Mouse (Mus musculus) adipocyte (in vitro differentiated cells): Measurements from ENCODE around the gene Gars.

ENCODE experiments used
- DNase-seq: peaks from one replicate; pipeline ENCODE4 v3.0.0-alpha.2; 2016; ENCODE audit warnings: low spot score

Gars gene

DNA sequence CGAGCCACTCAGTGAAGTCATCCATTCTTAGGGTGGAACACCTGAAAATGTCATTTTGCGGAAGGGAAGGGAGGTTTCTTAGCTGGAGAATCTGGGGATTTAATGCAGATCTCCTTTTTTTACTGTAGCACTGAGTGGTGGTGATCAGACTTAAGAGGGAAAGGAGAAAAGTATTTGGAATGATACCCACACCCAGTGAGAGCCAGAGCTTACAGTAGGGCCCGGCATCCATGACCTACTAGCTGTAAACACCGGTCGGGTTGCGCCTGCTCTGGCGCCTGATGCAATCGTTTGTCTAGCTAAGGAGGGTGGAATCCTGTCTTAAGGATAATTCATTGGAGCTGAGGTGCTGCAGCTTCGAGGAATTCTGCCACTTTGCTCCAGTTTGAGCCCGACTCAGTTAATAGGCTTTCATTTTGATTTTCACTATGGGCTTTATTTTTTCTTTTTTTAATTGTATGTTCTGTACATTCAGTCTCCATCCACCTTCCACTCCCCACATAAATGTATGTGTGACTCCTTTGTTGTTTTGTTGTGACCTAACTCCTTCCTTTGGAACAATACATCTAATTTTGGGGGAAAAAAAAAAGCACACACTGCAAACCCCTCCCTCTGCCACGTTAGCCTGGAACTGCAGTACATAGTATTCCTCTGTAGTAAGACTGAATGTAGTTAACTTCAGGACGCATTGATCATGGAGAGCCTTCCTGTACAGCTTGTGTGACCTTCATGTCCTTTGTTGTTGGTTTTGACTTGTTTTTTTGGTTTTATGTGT lies 1.1 kb downstream of the Gars start:
- DNase-seq = peak; percentile 75

DNA sequence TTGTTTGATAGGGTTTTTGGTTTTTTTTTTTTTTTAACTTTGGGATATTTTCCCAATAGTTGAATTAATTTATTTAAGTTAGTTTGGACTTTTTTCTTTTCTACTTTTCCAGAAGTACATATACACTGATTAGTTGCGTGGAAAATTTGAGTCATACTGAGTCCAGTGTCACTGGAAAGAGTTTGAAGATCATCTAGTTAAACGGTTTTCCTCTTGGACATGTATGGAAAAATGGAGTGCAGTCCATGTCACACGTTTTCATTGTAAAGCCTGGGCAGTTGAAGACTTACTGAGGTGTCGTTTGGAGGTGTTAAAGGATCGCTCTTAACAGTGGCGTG lies 1.6 kb downstream of the Gars start:
- DNase-seq = no peak

- DNase-seq = no peak
These were observed 2.2 kb downstream of the Gars start for GRCm38 (mm10) chr6:55040031-55040430.

DNA sequence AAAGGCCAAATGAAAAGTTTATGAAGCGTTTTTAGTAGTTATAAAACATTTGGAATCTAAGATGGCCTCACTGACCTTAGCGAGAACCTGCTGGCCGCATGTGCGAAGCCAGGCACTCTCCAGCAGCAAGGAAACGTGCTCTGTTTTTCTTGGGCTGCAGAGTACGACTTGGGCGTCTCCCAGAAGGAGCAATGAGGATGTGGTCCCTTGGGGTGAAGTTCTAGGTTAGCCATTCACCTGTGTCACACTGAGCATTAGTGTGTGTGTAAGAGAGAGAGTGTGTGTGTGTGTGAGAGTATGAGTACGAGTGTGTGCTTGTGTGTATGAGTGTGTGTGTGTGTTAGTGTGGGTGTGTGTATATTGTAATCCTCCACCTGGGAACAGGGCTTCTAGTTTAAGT lies 5.4 kb downstream of the Gars start:
- no peak for DNase-seq

DNA sequence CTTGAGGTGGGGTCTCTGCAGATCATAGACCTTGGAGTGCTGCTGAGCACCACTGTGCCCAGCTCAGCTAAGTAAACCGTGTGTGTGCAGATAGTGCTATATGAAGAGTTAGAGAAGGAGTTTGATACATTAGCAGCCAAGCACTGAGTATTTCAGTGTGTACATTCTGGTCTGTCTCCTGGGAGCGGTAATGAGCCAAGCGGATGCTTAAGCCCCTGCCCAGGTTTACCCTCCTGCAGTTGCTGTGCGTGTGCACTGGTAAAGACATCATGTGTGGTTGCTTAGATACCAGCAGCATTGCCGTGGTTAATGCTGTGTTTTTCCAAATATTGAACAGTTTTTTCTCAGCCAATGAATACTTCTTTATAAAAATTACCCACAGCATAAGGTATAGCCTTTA lies 6.7 kb downstream of the Gars start:
- no peak for DNase-seq

- DNase-seq = no peak
These were observed 7.5 kb downstream of the Gars start for GRCm38 (mm10) chr6:55045326-55045725.

- DNase-seq = peak; percentile 71
These were observed 11.4 kb downstream of the Gars start for GRCm38 (mm10) chr6:55049186-55049585.

DNA sequence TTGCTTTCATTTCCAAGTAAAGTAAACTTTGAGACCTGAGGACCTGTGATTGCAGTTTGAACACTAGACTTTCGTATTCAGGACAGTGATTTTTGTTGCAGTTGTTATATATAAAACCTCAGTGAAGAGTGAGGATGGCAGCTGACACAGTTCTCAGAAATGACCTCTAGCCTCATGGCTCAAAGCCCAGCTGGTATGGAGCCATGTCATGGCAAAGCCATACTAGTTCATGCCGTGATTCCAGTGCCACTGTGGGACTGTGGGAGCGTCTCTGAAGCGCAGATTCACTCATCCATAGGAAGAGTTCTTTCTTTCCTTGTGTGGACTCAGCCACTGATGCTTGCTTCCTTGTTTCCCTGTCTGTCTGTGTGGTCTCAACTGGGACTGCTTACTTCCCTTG lies 16.7 kb downstream of the Gars start:
- DNase-seq = peak; percentile 86

GRCm38 (mm10) chr6:55057427-55057826 lies 19.6 kb downstream of the Gars start:
- no peak for DNase-seq

DNA sequence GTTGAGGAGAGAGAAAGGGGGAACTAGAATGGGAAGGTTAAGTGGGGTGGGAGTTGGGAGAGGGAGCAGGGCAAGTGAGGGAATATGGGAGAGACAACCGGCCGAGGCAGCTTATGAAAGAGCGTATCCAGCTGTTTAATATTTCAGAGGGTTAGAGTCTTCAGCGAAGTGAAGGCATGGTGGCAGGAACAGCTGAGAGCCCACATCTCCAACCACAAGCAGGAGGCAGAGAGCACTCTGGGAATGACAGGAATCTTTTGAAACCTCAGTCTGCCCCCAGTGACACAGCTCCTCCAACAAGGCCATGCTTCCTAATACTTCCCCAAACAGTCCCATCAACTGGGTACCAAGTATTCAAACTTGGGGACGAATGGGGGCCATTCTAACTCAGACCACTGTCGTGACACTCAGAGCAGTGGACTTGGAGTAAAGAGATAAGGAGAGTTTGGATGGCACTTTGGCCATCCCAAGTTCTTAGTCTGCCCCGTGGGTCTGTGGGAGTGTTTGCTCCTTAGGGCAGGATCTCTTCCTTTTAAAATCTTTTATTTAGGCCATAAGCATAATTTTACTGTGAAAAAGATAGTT lies 22.5 kb downstream of the Gars start:
- DNase-seq = no peak

DNA sequence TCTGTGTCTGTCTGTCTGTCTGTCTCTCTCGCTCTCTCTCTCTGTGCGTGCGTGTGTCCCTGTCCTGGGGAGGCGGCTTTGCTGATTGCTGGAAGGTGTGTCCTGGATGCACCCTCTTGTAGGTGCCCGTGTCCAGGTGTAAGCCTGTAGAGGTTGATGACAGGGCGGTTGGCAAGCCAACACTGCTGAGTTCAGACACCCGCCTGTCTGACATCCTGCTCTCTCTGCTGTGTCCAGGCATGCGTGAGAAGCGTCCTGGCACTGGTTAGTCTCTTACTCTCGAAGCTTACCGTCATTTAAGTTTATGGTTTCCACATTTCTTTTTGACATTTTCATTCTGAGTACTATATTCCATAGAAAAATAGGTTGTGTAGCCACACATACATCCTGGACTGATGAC lies 23.5 kb downstream of the Gars start:
- no peak for DNase-seq

DNA sequence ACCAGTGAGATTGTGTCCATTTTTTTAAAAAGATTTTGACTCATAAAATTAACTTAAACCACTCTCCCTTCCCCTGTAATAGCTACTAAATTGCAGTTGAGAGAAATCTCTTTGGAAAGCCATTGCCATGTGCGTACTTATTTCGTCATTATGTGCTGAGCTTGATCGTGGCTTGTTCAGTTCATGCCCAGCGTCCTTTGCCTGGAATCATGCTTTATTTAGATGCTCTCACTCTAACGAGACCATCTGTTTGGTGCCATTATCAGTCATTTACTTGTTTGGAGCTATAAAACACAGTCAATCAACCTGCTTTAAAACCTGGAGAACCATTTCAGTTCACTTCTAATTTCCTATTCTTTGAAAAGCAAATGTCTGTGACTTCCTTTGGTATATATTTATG lies 24.4 kb downstream of the Gars start:
- no peak for DNase-seq

DNA sequence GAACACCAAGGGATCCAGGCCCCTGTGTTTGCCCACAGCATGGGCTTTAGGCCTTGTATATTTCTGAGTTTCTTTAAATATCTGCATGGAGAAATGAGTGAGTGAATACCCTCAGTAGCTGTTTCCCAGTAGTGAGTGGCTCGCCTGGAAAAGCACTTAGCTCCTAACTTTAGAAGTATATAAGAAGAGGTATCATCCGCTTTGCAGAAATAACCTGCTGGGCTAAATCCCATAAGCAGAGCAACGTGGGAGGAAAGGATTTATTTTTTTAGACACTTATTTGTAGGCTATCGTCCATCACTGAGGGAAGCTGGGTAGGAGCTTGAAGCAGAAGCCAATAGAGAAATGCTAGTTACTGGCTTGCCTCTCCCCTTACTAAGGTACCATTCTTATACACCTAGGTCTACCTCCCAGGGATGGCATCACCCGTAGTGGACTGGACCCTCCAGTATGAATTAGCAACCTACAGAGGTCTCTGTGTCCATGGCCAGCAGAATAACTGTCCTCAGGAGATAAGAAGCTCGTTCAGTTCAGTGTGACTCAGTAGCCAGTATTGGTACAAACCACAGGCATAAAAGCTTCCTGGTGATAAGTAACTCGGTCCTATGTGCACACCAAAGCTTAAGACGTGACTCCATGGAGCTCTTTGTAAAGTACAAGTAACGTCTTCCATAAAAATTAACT lies 26.1 kb downstream of the Gars start:
- no peak for DNase-seq

DNA sequence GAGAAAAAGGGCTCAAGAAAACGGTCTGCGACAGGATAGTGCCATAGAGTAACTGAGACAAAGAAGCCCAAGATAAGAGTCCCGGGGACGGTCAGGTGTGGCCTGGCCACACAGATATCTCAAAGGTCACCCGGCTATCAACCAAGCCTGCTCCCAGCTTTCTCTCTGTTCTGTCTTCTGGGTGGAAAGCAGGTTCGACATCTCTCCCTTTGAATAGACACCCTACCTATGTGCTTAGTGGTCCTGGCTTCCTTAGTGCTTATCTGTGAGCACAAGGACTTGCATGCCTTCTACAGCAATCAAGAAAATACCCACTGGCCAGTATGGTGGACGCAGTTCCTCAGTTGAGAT lies 26.6 kb downstream of the Gars start:
- DNase-seq = no peak

GRCm38 (mm10) chr6:55065903-55066302 lies 28.1 kb downstream of the Gars start:
- no peak for DNase-seq

DNA sequence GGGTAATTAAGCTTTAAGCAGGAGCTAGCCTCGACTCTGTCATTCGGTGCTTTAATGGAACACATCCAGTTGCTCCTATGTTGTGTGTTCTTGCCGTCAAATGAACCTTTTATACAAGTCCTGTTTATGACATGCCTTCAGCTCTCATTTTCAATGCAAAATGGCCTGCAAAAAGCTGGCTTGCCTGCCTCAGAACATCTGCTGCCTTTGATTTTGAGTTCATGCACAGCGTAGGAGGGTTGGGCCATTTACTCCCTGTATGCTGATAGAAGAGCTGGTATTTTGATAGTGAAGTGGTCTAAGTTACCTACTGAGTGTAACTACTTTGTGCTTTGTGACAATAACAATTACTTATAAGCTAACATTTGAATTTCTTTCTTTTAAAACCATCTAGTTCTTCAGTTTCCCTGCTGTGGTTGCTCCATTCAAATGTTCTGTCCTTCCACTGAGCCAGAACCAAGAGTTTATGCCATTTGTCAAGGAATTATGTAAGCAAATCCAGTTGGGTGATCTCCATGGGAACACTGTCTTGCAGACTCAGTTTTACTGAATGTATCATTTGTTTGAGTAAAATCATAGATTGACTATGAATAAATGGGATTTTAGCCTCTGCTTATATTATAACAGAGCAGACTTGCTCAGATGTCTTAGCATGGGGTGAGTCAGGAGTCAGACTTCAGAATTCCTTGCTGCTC lies 38.9 kb downstream of the Gars start:
- DNase-seq = no peak

DNA sequence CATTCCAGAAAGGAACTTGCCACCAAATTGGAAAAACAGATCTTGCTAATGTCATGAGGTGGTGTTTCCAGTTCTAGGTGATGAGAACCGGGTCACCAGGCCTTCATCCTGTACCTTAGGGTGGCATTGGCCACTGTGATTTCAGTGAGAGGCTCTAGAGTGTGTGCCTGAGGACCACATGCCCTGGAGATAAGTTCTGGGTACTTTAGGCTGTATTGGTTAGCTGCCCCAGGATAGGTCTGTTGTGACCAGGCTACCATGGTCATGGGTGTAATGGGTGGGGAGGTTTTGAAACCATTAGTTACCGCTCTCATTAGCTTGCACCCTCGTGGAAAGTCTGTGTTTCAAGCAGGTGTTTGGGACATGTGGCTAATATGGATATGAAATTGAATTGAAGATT lies 43.6 kb downstream of the Gars start:
- DNase-seq = no peak

- no peak for DNase-seq
These were observed 44.6 kb downstream of the Gars start for GRCm38 (mm10) chr6:55082261-55083051.

DNA sequence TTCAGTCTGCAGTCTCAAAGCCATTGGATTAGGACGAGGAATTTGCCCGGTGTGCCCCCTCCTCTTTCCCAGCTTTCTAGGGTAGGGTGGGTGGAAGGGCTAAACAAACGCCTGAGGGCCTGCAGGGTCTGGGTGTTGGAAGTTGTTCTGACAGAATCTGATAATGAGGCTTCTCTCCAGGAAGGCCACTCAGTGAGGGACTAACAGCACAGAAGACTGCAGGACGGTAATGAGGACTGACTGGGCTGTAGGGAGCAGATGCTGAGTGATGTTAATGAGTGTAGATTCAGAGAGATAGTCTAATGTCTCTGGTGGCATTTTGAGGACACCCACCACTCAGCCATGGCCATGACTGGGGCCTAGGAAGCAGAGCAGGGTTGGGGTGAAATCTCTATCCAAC lies 49.5 kb downstream of the Gars start:
- no peak for DNase-seq

DNA sequence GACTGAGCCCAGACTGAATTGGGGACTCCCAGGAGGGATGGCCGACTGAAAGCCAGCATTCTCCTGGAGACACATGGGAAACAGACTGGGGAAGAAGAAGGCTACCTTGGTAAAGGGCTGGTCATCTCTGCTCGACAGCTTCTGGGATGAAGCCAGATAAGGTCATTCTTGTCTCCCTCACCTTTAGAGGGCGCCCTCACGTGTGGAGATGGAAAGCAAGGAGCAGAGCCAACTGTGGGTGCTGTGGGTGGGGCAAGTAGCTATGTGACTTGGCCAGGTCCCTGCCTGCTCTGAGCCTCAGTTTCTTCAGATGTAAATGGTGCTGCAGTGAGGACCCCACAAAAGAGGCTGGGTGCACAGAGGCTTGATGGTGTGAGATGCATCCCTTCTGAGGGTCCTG lies 52.8 kb downstream of the Gars start:
- no peak for DNase-seq

- no peak for DNase-seq
These were observed 53.6 kb downstream of the Gars start for GRCm38 (mm10) chr6:55091396-55091795.

GRCm38 (mm10) chr6:55093431-55094146 lies 55.8 kb downstream of the Gars start:
- DNase-seq = no peak
